Mouse (Mus musculus): ENCODE results near the gene Tubg2.

Gene Tubg2

GRCm38 (mm10) chr11:101180261-101180660 lies 24.6 kb downstream of the Tubg2 start:
- peak in 1 of 2 experiments; percentile 21 for DNase-seq

- peak; percentile 85 to 96 for DNase-seq
Observed at GRCm38 (mm10) chr11:101180846-101181740, 25.4 kb downstream of the Tubg2 start.

- peak in 1 of 2 experiments; percentile 4 for DNase-seq
Observed at GRCm38 (mm10) chr11:101181961-101182360, 26.3 kb downstream of the Tubg2 start.

- peak; percentile 69 to 73 for DNase-seq
Observed at GRCm38 (mm10) chr11:101182771-101183517, 27.2 kb downstream of the Tubg2 start.

GRCm38 (mm10) chr11:101184984-101185383 lies 29.3 kb downstream of the Tubg2 start:
- peak; percentile 13 to 26 for DNase-seq

- peak; percentile 7 to 20 for DNase-seq
Observed at GRCm38 (mm10) chr11:101185441-101185840, 29.7 kb downstream of the Tubg2 start.

- peak; percentile 52 to 65 for DNase-seq
Observed at GRCm38 (mm10) chr11:101186526-101187247, 31.0 kb downstream of the Tubg2 start.

GRCm38 (mm10) chr11:101187541-101187940 lies 31.8 kb downstream of the Tubg2 start:
- peak; percentile 9 to 33 for DNase-seq

GRCm38 (mm10) chr11:101188166-101188805 lies 32.6 kb downstream of the Tubg2 start:
- peak; percentile 91 for DNase-seq

- DNase-seq, result peak; percentile 92 to 93
Observed at GRCm38 (mm10) chr11:101189495-101190180, 33.9 kb downstream of the Tubg2 start.

- peak; percentile 42 to 59 for DNase-seq
Observed at GRCm38 (mm10) chr11:101190181-101190912, 34.6 kb downstream of the Tubg2 start.

- DNase-seq, result peak; percentile 68
Observed at GRCm38 (mm10) chr11:101190913-101191907, 35.5 kb downstream of the Tubg2 start.

GRCm38 (mm10) chr11:101191919-101192470 lies 36.3 kb downstream of the Tubg2 start:
- DNase-seq, result peak; percentile 55 to 62

- peak; percentile 63 to 73 for DNase-seq
Observed at GRCm38 (mm10) chr11:101192646-101193045, 36.9 kb downstream of the Tubg2 start.

GRCm38 (mm10) chr11:101193076-101193475 lies 37.4 kb downstream of the Tubg2 start:
- peak; percentile 52 to 56 for DNase-seq

- DNase-seq, result peak; percentile 51 to 61
Observed at GRCm38 (mm10) chr11:101194137-101194536, 38.4 kb downstream of the Tubg2 start.

GRCm38 (mm10) chr11:101194643-101195042 lies 38.9 kb downstream of the Tubg2 start:
- DNase-seq, result no peak

- DNase-seq, result peak in 1 of 2 experiments; percentile 4
Observed at GRCm38 (mm10) chr11:101195101-101195500, 39.4 kb downstream of the Tubg2 start.

- peak in 1 of 2 experiments; percentile 5 for DNase-seq
Observed at GRCm38 (mm10) chr11:101195571-101195970, 39.9 kb downstream of the Tubg2 start.
